Mouse (Mus musculus) brain, embryonic 14.5 days (tissue): ENCODE measurements around the gene Oca2.

Experiments used
- CTCF ChIP-seq: fragments of 200-500 bp; IDR thresholded peaks from 2 replicates; pipeline ENCODE4 v1.5.1; 2012; ENCODE audit warnings: inconsistent platforms, mild to moderate bottlenecking, moderate library complexity, borderline replicate concordance; ENCODE audit not compliant: insufficient read depth, insufficient read length; ENCODE audit errors: extremely low read depth
- POLR2A ChIP-seq: fragments of 200-500 bp; IDR thresholded peaks from 2 replicates; pipeline ENCODE4 v1.6.1; 2012; ENCODE audit warnings: mild to moderate bottlenecking, inconsistent platforms, borderline replicate concordance; ENCODE audit not compliant: poor library complexity, insufficient read depth, insufficient read length, severe bottlenecking; ENCODE audit errors: extremely low read depth

GRCm38 (mm10) chr7:56500438-56500837 lies 260.9 kb downstream of the Oca2 start:
- TF ChIP-seq CTCF (no peak), POLR2A (no peak)
